Mouse (Mus musculus): ENCODE measurements around the gene Hip1r.

- TF ChIP-seq CTCF (IDR thresholded peaks at IDR 0.05; ENCODE audit: low read depth) (peak; percentile 45), EP300 (IDR thresholded peaks at IDR 0.05; ENCODE audit: low read depth) (no peak)
These were observed 40.5 kb upstream of the Hip1r start for GRCm38 (mm10) chr5:123932927-123933326.

All from liver, postnatal 0 days (tissue).